Mouse (Mus musculus): ENCODE measurements at regions not wholly inside any gene's neighbourhood (a gene's known extent, or its start where the extent isn't known, plus 50 kb on each side); places are given as distances from the start of the nearest gene placed in this dataset.

DNA sequence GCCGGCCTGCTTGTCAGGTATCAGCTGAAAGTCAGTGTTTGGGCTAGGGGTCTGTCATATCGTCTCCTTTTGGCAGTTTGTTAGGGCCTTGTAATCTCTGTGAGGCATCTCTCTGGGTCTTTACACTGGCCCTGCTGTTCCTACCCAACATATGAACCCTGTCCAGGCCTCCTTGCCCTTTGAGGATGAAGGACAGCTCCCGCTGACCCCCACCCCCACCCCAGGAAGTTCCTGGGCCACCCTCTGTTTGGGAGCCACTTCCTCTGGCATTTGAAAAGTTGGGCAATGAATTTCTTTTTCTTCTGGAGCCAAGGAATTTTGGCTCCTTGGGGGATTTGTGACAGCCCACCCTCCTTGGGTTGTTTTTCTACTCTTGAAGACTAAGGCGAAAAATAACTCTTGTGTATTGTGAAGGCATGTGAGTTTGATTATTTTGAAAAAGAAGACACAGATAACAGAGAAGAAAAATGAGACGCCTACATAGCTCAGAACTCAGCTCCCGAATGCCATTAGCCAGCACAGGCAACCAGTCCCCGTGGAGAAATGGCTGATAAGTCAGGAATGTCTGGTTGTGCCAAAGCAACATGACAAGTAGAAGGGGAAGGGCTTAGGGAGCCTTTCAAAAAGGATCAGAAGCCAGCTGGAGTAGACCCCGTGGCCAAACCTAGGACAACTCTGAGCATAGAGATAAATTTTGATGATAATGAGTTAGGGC lies 249.5 kb downstream of the Gm49356 start:
- peaks cover 31% of the 10 kb centered on the region for H3K4me1 ChIP-seq
- H3K27ac ChIP-seq (replicated peaks): peak overlapping the region; percentile 92
- no peak overlapping the region for H3K4me3 ChIP-seq
- H3K9ac ChIP-seq: peak overlapping the region; percentile 28; the same call in 1 of the 2 replicates
- WGBS: 5% methylated on average over 8 of the region's 8 CpGs
- H3K36me3 ChIP-seq: no peaks in the 10 kb centered on the region
- peaks cover 8% of the 10 kb centered on the region; the same call in 1 of the 2 replicates for H3K9me3 ChIP-seq
- H3K27me3 ChIP-seq (replicated peaks): no peaks in the 10 kb centered on the region
- no peak; the same call in 1 of the 2 replicates for ATAC-seq (ENCODE audit: extremely low read depth, insufficient number of reproducible peaks, low FRiP score, low TSS enrichment)
- peak overlapping the region; percentile 30 for H3K4me2 ChIP-seq

DNA sequence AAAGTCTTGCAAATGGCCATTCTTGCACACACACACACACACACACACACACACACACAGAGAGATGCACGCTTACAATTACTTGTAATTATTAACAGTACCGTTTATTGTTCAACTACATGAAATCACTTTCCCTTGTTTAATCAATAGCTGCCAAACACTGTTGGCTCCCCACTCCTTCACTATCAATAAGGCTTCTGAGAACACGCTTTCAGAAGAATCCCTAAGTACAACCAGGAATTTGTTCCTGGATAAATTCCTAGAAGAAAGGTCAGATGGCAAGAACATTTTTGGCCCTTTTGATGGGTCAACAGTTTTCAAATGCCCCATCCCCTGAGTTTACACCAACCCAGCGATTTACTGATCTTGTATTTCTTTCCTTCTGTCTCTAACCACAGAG lies 252.5 kb downstream of the Gm49356 start:
- H3K4me3 ChIP-seq: no peak overlapping the region
- H3K9me3 ChIP-seq: 0 out of 2 replicates have a peak, but pooled peaks cover under 1% of the 10 kb centered on the region
- no peak for ATAC-seq (ENCODE audit: extremely low read depth, insufficient number of reproducible peaks, low FRiP score, low TSS enrichment)
- 85% methylated on average over 4 of the region's 4 CpGs for WGBS
- no peak overlapping the region for H3K4me2 ChIP-seq
- no peaks in the 10 kb centered on the region for H3K27me3 ChIP-seq (replicated peaks)
- H3K9ac ChIP-seq: no peak overlapping the region
- no peaks in the 10 kb centered on the region for H3K36me3 ChIP-seq
- peaks cover 42% of the 10 kb centered on the region for H3K4me1 ChIP-seq
- H3K27ac ChIP-seq (replicated peaks): no peak overlapping the region

DNA sequence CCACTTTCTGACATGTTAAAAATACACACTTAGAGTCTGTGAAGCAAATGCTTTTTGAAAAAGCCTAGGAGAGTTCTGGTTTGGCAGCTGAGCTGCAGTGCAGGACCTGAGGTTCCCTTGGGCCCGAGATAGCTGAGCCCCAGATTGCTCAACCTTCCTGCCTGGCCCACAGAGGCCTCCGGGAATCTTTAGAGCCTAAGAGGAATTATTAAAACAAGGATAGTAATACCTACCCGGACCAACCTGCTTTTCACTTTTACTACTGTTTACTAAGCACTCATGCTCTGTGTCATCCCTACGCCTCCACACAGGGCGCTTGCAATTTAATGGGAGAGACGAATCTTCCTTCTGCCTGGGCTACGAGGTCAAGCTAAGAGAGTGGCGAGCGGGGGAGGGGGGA lies 253.4 kb downstream of the Gm49356 start:
- Histone ChIP-seq H3K4me1 (peaks cover 39% of the 10 kb centered on the region), H3K4me3 (no peak overlapping the region), H3K9me3 (no peaks in the 10 kb centered on the region), H3K4me2 (no peak overlapping the region), H3K27ac (replicated peaks) (no peak overlapping the region), H3K36me3 (no peaks in the 10 kb centered on the region), H3K27me3 (replicated peaks) (no peaks in the 10 kb centered on the region), H3K9ac (no peak overlapping the region)
- 69% methylated on average over 9 of the region's 9 CpGs for WGBS
- ATAC-seq (ENCODE audit: extremely low read depth, insufficient number of reproducible peaks, low FRiP score, low TSS enrichment): no peak

DNA sequence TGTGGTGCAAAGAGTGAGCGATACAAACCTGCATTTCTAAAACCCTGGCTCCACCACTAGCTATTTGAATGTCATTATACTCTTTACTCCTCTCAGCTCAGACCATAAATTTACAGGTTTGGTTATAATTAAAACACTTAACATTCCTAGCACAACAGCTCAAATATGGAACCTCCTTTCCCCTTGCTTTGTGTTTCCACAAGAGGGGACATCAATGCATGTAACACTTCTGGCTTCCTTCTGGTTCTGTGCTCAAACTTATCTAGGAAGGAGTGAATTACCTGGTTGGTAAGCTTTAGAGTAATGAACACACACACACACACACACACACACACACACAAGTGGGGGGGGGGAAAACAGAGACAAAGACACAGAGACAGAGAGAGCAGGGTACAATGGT lies 254.8 kb downstream of the Gm49356 start:
- Histone ChIP-seq H3K9ac (no peak overlapping the region), H3K4me2 (no peak overlapping the region), H3K9me3 (no peaks in the 10 kb centered on the region), H3K36me3 (no peaks in the 10 kb centered on the region), H3K27me3 (replicated peaks) (no peaks in the 10 kb centered on the region), H3K4me1 (peaks cover 24% of the 10 kb centered on the region), H3K4me3 (no peak overlapping the region), H3K27ac (replicated peaks) (no peak overlapping the region)
- WGBS: 85% methylated on average over 1 of the region's 1 CpGs
- no peak for ATAC-seq (ENCODE audit: extremely low read depth, insufficient number of reproducible peaks, low FRiP score, low TSS enrichment)

DNA sequence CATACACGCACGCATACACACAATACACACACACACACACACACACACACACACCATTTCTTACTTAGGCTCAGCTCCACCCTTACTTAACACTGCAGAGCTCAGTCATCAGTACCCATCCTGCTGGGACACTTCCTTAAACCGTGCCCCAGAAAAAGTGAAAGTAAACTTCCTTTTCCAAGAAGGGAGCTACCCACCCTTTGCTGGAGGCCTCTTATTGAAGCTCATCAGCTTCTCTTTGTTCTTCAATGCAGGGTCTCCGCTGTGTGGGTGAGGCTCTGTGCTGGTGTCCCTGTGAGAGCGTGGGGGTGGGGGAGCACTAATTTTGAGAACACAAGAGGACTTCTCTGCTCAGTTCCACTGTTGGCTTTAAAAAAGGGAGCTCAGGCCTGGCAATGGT lies 256.6 kb downstream of the Gm49356 start:
- 73% methylated on average over 5 of the region's 5 CpGs for WGBS
- ATAC-seq (ENCODE audit: extremely low read depth, insufficient number of reproducible peaks, low FRiP score, low TSS enrichment): no peak
- Histone ChIP-seq H3K36me3 (no peaks in the 10 kb centered on the region), H3K9me3 (no peaks in the 10 kb centered on the region), H3K27ac (replicated peaks) (no peak overlapping the region), H3K4me1 (peaks cover 16% of the 10 kb centered on the region), H3K4me2 (no peak overlapping the region), H3K27me3 (replicated peaks) (no peaks in the 10 kb centered on the region), H3K9ac (peak overlapping the region; percentile 40; the same call in 1 of the 2 replicates), H3K4me3 (no peak overlapping the region)

DNA sequence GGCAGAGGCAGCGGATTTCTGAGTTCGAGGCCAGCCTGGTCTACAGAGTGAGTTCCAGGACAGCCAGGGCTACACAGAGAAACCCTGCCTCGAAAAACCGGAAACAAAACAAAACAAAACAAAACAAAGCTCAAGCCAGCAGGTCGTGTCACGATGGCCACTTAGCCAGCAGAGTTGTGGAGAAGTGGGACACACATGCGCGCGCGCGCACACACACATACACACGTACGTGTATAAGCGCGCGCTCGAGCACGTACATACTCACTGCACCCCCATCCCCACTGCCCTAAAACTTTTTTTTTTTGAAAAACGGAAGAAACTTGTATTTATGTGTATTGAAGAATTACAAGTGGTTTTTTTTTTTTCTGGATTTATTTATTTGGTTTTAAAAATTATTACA lies 257.0 kb downstream of the Gm49356 start:
- H3K9me3 ChIP-seq: no peaks in the 10 kb centered on the region
- ATAC-seq (ENCODE audit: extremely low read depth, insufficient number of reproducible peaks, low FRiP score, low TSS enrichment): no peak
- no peak overlapping the region for H3K27ac ChIP-seq (replicated peaks)
- no peaks in the 10 kb centered on the region for H3K36me3 ChIP-seq
- H3K9ac ChIP-seq: no peak overlapping the region
- 82% methylated on average over 19 of the region's 19 CpGs for WGBS
- H3K4me3 ChIP-seq: no peak overlapping the region
- peaks cover 16% of the 10 kb centered on the region for H3K4me1 ChIP-seq
- no peak overlapping the region for H3K4me2 ChIP-seq
- H3K27me3 ChIP-seq (replicated peaks): no peaks in the 10 kb centered on the region

DNA sequence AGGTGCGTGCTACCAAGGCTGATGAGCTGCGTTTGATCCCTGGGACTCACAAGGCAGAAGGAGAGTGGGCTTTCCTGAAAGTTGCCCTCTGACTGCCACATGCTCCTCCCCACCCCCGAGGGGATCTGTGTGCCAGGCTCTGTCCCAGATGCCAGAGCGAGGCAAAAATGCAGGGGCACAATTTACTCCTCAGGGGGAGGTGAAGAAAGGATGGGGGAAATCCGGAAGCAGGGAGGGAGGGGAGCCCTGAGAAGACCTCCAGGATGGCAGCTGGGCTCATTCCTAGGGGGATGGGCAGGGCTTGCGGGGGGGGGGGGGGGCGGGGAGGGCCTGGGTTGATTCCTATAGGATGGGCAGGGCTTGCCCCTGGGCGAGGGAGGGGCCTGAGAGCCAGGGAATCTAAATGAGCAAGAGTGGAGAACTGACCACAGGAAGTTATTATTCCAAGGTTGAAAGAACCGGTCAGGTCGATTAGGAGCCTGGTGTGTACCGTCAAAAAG lies 257.5 kb downstream of the Gm49356 start:
- H3K9ac ChIP-seq: peak overlapping the region; percentile 52; the same call in 1 of the 2 replicates

DNA sequence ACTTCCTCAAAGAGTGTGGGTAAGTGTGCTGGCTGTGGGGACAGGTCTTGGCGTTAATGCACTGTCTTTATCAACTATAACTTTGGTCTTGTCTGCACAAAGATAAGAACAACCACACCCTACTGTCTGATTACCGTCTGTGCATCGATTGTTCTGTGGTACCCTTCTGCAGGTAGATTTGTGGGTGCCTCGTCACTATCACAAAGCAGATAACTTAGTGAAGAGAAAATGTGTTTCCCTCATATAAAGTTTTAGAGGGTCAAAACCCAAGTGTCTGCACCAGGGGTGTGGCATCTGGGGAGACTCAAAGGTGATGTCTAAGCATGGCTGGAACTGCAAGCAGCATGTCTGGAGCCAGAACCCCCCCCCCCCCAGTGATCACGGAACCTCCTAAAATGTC lies 259.4 kb downstream of the Gm49356 start:
- Histone ChIP-seq H3K36me3 (no peaks in the 10 kb centered on the region), H3K4me2 (no peak overlapping the region), H3K27ac (replicated peaks) (no peak overlapping the region), H3K4me1 (peaks cover 14% of the 10 kb centered on the region), H3K27me3 (replicated peaks) (no peaks in the 10 kb centered on the region), H3K4me3 (no peak overlapping the region), H3K9me3 (no peaks in the 10 kb centered on the region), H3K9ac (no peak overlapping the region)
- WGBS: 70% methylated on average over 5 of the region's 5 CpGs
- no peak for ATAC-seq (ENCODE audit: extremely low read depth, insufficient number of reproducible peaks, low FRiP score, low TSS enrichment)

More for the DNA sequence above, 257.5 kb downstream of the Gm49356 start:
- no peak; the same call in 1 of the 2 replicates for ATAC-seq (ENCODE audit: extremely low read depth, insufficient number of reproducible peaks, low FRiP score, low TSS enrichment)
- peaks cover 16% of the 10 kb centered on the region for H3K4me1 ChIP-seq
- H3K4me3 ChIP-seq: no peak overlapping the region
- H3K36me3 ChIP-seq: no peaks in the 10 kb centered on the region
- H3K9me3 ChIP-seq: no peaks in the 10 kb centered on the region
- H3K4me2 ChIP-seq: no peak overlapping the region
- no peak overlapping the region for H3K27ac ChIP-seq (replicated peaks)
- 34% methylated on average over 9 of the region's 11 CpGs for WGBS
- H3K27me3 ChIP-seq (replicated peaks): no peaks in the 10 kb centered on the region

DNA sequence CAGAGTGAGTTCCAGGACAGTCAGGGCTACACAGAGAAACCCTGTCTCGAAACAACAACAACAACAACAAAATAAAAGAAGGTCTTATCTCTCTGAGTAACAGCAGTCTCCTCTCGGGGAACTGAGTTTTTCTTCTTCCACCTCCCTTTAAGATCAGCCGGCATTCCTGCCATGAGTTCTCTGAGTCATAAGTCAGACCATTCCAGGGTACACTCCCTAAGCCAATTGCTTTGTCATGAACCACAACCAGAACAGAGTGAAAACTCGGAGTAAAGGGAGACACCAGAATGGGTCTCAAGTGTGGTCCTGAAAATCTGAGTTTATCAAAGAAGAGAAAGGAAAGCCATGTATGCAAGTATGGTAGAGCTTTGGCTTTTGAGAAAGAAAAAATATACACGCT lies 262.4 kb downstream of the Gm49356 start:
- no peak overlapping the region for H3K27ac ChIP-seq (replicated peaks)
- H3K4me2 ChIP-seq: no peak overlapping the region
- H3K27me3 ChIP-seq (replicated peaks): no peaks in the 10 kb centered on the region
- no peak overlapping the region for H3K4me3 ChIP-seq
- no peak for ATAC-seq (ENCODE audit: extremely low read depth, insufficient number of reproducible peaks, low FRiP score, low TSS enrichment)
- H3K36me3 ChIP-seq: no peaks in the 10 kb centered on the region
- H3K9me3 ChIP-seq: no peaks in the 10 kb centered on the region
- H3K4me1 ChIP-seq: peaks cover 22% of the 10 kb centered on the region
- no peak overlapping the region for H3K9ac ChIP-seq
- whole genome bisulfite sequencing: 75% methylated on average over 5 of the region's 5 CpGs

DNA sequence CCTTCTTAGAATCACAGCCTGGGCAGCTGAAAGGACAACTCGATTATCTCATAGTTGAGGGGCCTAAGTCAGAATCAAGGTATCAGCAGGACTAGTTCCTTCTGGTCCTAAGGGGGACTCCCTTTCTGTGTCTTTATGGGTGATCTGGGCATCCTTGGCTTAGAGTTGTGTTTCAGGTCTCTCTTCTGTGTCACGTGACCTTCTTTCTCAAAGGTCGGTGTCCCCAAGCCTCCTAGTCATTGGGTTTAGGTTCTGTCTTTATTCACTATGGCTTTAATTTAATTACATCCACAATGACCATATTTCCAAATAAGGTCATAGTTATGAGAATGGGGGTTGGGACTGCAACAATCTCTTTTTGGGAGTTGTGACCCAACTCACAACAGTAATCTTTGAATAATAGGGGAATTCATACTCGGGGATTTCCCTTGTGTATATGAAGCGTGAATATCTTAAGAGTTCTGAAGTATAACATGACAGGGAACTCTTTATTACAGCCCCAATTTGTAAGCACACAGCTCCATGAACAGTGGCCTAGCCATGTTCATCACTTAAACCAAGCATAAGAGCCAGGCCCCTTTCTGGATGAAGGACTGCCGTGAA lies 263.8 kb downstream of the Gm49356 start:
- Histone ChIP-seq H3K4me1 (peaks cover 19% of the 10 kb centered on the region), H3K36me3 (no peaks in the 10 kb centered on the region), H3K27ac (replicated peaks) (no peak overlapping the region), H3K9me3 (no peaks in the 10 kb centered on the region), H3K4me3 (no peak overlapping the region), H3K27me3 (replicated peaks) (no peaks in the 10 kb centered on the region), H3K4me2 (no peak overlapping the region), H3K9ac (no peak overlapping the region)
- WGBS: 88% methylated on average over 6 of the region's 6 CpGs
- no peak for ATAC-seq (ENCODE audit: extremely low read depth, insufficient number of reproducible peaks, low FRiP score, low TSS enrichment)

DNA sequence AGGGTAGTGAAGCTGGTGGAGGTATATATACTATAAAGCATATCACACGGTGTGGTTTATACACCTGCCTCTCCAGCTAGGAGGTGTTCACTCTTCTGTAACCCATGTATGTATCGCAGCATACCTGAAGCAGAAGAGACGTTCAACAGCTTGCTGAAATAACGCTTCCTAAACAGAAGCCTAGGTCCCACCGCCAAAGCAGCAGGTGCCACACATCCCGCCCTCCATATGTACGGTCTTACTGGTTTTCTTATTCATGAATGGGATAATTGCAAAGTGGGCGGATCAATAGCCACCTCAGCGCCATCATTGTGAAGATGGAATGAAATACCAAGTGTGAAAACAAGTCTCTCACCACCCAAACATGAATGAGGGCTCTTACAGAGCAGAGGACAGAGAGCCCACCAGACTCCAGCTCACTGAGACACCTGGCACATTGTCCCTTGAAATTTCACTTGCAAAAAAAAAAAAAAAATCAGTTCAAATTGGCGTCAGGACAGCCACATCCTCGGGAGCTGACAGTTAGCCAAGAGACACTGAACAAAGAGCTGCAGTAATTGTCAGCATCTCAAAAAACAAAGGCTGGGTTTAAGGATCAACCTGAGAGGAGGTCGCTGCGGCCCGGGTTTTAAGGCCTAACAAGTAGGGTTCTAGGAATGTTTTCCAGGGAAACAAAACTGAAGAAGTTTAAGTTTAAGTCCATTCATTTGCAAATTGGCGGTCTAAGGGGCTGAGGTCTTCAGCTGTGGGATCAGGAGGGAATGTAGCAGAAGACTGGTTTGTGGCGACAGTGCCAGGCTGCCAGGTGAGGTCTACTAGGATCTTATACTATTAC lies 264.5 kb downstream of the Gm49356 start:
- Histone ChIP-seq H3K27ac (replicated peaks) (peak overlapping the region; percentile 56), H3K4me2 (no peak overlapping the region), H3K9ac (peak overlapping the region; percentile 48; the same call in 1 of the 2 replicates), H3K4me3 (no peak overlapping the region), H3K9me3 (no peaks in the 10 kb centered on the region), H3K36me3 (no peaks in the 10 kb centered on the region), H3K4me1 (peaks cover 22% of the 10 kb centered on the region), H3K27me3 (replicated peaks) (no peaks in the 10 kb centered on the region)
- 72% methylated on average over 16 of the region's 16 CpGs for WGBS
- no peak for ATAC-seq (ENCODE audit: extremely low read depth, insufficient number of reproducible peaks, low FRiP score, low TSS enrichment)

Measured in heart, embryonic 13.5 days (tissue).